Mouse (Mus musculus) cerebellum, adult 2 months (tissue): ENCODE results near the gene Pld2. TPM values are rescaled to one million over a fixed set of nuclear protein-coding genes. Genes with fewer than 3 reads are reported as not detected.
A peak's percentile ranks its signal among the peaks of the same experiment; 100 is the strongest.

Experiments used
- DNase-seq, 2 experiments: peaks; one replicate each; pipeline ENCODE4 v3.0.0; 2021
- H3K27ac ChIP-seq: fragments of 200-500 bp; 2 replicates; pipeline ENCODE4 v1.5.1; 2012; ENCODE audit warnings: low read length, control low read depth, inconsistent platforms; ENCODE audit not compliant: insufficient read depth
- H3K27me3 ChIP-seq: fragments of 200-500 bp; 2 replicates; pipeline ENCODE4 v1.6.1; 2012; ENCODE audit warnings: inconsistent platforms, mild to moderate bottlenecking, low read length, moderate library complexity; ENCODE audit not compliant: control insufficient read depth, insufficient read depth
- H3K4me1 ChIP-seq: fragments of 200-500 bp; 2 replicates; pipeline ENCODE4 v1.6.1; 2011; ENCODE audit warnings: low read length; ENCODE audit not compliant: control insufficient read depth, insufficient read depth
- H3K4me3 ChIP-seq: fragments of 200-500 bp; replicated peaks from 2 replicates; pipeline ENCODE3; 2011; ENCODE audit warnings: mild to moderate bottlenecking, low read depth, low read length, control low read depth; ENCODE audit not compliant: insufficient read depth
- CTCF ChIP-seq: fragments of 200-500 bp; IDR thresholded peaks from 2 replicates; pipeline ENCODE4 v1.5.1; 2011; ENCODE audit warnings: low read depth, mild to moderate bottlenecking, control low read depth, low read length, moderate library complexity, borderline replicate concordance; ENCODE audit not compliant: insufficient read depth
- POLR2A ChIP-seq: fragments of 200-500 bp; IDR thresholded peaks from 2 replicates; pipeline ENCODE4 v1.6.1; 2011; ENCODE audit warnings: low read length, control low read depth, borderline replicate concordance; ENCODE audit not compliant: insufficient read depth
- WGBS: fragments of 180-500 bp; shearing (Covaris S2); methylation state at CpG from one replicate; pipeline ENCODE4 v1.1.7; 2018; 5-methylcytosine and 5-hydroxymethylcytosine counted together
- polyA plus RNA-seq: library from polyadenylated mRNA; depleted of rRNA; stranded (reverse); fragments of >200 nt; gene quantifications from 2 replicates; pipeline ENCODE4 v1.2.3, GENCODE M21; 2012

Gene Pld2
- polyA plus RNA-seq, 1 experiment: 21.3 TPM

DNA sequence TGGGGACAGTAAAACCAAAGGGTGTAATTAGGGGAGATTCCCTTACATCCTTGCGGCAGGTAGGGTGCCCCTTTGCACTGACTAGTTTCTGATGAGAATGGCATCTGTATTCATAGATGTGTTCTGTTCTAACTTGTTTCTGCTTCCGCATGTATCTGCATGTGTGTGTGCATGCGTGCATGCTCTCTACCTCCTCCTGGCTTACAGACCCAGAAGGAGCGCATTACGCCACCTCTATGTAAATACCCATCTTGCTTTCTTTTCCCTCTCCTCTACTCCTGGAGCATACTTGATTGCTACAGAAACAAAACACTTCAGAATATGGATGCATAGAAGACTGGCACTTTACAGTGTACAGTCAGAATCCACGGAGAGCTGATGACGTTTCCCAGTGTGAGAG lies 43.9 kb downstream of the Pld2 start:
- H3K4me3 ChIP-seq: no peak overlapping the region
- no peaks in the 10 kb centered on the region for H3K27me3 ChIP-seq
- no peak for DNase-seq
- H3K4me1 ChIP-seq: peaks cover 34% of the 10 kb centered on the region
- H3K27ac ChIP-seq: peak overlapping the region; percentile 24; the same call in 1 of the 2 replicates
- TF ChIP-seq POLR2A: no peak
- TF ChIP-seq CTCF: no peak
- WGBS: 86% methylated on average over 7 of the region's 7 CpGs

DNA sequence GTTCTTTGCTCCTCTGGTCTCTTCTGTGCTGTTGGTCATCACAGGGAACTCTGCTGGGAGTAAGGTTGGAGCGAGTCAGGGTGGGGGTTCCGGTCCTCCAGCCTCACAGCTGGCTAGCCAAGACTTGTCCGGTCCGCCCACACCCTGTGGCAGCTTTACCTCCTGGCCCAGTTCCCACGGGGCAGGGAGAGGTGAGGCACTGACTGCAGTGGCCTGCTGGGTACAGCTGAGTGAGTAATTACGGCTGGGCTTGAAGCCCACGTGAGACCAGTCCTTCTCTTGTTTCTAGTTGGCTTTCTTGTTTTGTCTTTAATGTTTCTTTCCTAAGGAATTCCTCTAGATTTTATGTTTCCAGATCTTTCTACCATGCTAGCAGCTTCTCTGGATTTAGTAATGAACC lies 45.6 kb downstream of the Pld2 start:
- Histone ChIP-seq H3K4me3 (no peak overlapping the region), H3K4me1 (peaks cover 21% of the 10 kb centered on the region), H3K27ac (no peak overlapping the region; the same call in 1 of the 2 replicates), H3K27me3 (no peaks in the 10 kb centered on the region)
- TF ChIP-seq CTCF: no peak
- TF ChIP-seq POLR2A: no peak
- peak; percentile 57 to 69 for DNase-seq
- 2% methylated on average over 7 of the region's 7 CpGs for whole genome bisulfite sequencing

- 81% methylated on average over 3 of the region's 3 CpGs for WGBS
- Histone ChIP-seq H3K4me1 (peaks cover 21% of the 10 kb centered on the region), H3K27me3 (no peaks in the 10 kb centered on the region), H3K4me3 (no peak overlapping the region), H3K27ac (0 out of 2 replicates have a peak overlapping the region, but pooled peaks have one; percentile 40)
- DNase-seq: no peak
- TF ChIP-seq POLR2A (no peak), CTCF (no peak)
Measured at GRCm38 (mm10) chr11:70586261-70586660, 46.4 kb downstream of the Pld2 start.

DNA sequence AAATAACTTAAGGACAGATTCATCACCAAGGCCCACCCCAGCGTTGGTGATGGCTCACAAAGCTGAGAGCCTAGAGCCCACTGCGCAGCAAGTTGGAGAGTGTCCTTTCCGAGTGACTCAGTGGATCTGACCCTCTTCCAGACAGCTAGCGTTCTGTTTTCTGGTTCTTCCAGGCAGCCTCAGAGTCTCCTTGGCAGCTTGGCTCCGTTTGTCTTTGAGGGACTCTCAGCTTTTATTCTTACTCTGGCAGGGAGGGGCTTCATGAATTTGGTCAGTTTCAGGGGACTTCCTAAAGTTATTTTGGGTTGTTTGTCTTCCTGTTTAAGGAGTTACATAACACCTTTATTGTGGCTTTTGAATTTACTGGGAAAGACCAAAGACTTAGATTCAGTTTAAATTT lies 47.1 kb downstream of the Pld2 start:
- peak overlapping the region; percentile 46; the same call in 1 of the 2 replicates for H3K27ac ChIP-seq
- DNase-seq: no peak
- H3K4me1 ChIP-seq: peaks cover 21% of the 10 kb centered on the region
- H3K27me3 ChIP-seq: no peaks in the 10 kb centered on the region
- no peak for TF ChIP-seq CTCF
- no peak for TF ChIP-seq POLR2A
- H3K4me3 ChIP-seq: no peak overlapping the region
- 81% methylated on average over 5 of the region's 5 CpGs for WGBS

- peaks cover 6% of the 10 kb centered on the region for H3K4me1 ChIP-seq
- H3K27me3 ChIP-seq: no peaks in the 10 kb centered on the region
- 72% methylated on average over 1 of the region's 1 CpGs for WGBS
- DNase-seq: no peak
- TF ChIP-seq CTCF (no peak), POLR2A (no peak)
- H3K4me3 ChIP-seq: no peak overlapping the region
- H3K27ac ChIP-seq: no peak overlapping the region
Measured at GRCm38 (mm10) chr11:70591733-70592132, 51.9 kb downstream of the Pld2 start.

GRCm38 (mm10) chr11:70594253-70594989 lies 54.6 kb downstream of the Pld2 start:
- Histone ChIP-seq H3K27me3 (no peaks in the 10 kb centered on the region), H3K27ac (no peak overlapping the region), H3K4me1 (peaks cover 6% of the 10 kb centered on the region), H3K4me3 (no peak overlapping the region)
- no peak for TF ChIP-seq CTCF
- TF ChIP-seq POLR2A: no peak
- no peak for DNase-seq
- 83% methylated on average over 15 of the region's 15 CpGs for WGBS

- TF ChIP-seq CTCF (no peak), POLR2A (no peak)
- Histone ChIP-seq H3K27ac (no peak overlapping the region; the same call in 1 of the 2 replicates), H3K4me1 (peaks cover 6% of the 10 kb centered on the region), H3K4me3 (no peak overlapping the region), H3K27me3 (no peaks in the 10 kb centered on the region)
- no peak for DNase-seq
- WGBS: 38% methylated on average over 2 of the region's 2 CpGs
Measured at GRCm38 (mm10) chr11:70595638-70596037, 55.8 kb downstream of the Pld2 start.

GRCm38 (mm10) chr11:70596094-70596493 lies 56.2 kb downstream of the Pld2 start:
- peak overlapping the region; percentile 40; the same call in 1 of the 2 replicates for H3K27ac ChIP-seq
- WGBS: 26% methylated on average over 4 of the region's 4 CpGs
- peaks cover 6% of the 10 kb centered on the region for H3K4me1 ChIP-seq
- no peak for TF ChIP-seq POLR2A
- TF ChIP-seq CTCF: no peak
- no peak for DNase-seq
- no peak overlapping the region for H3K4me3 ChIP-seq
- no peaks in the 10 kb centered on the region for H3K27me3 ChIP-seq
